Mouse (Mus musculus) olfactory bulb, adult 2 months (tissue): ENCODE results near the gene Abcg8.

ENCODE experiments used
- CTCF ChIP-seq: fragments of 200-500 bp; IDR thresholded peaks from 2 replicates; pipeline ENCODE4 v1.5.1; 2012; ENCODE audit warnings: low read depth, mild to moderate bottlenecking, low read length, moderate library complexity; ENCODE audit not compliant: insufficient read depth
- POLR2A ChIP-seq: fragments of 200-500 bp; IDR thresholded peaks from 2 replicates; pipeline ENCODE4 v1.6.1; 2012; ENCODE audit warnings: mild to moderate bottlenecking, low read depth, low read length, moderate library complexity; ENCODE audit not compliant: insufficient read depth

- TF ChIP-seq CTCF (no peak), POLR2A (no peak)
Observed at GRCm38 (mm10) chr17:84665691-84666090, 10.4 kb upstream of the Abcg8 start.
